Mouse (Mus musculus) limb, embryonic 10.5 days (tissue): ENCODE measurements around the gene Cd93. TPM values are rescaled to one million over a fixed set of nuclear protein-coding genes. Genes with fewer than 3 reads are reported as not detected.

Source experiments
- DNase-seq: peaks from one replicate; pipeline ENCODE4 v3.0.0-alpha.2; 2017; ENCODE audit warnings: low spot score
- H3K27ac ChIP-seq: fragments of 300-500 bp; sonication (generic); 2 replicates; pipeline ENCODE4 v1.5.1; 2016; ENCODE audit warnings: mild to moderate bottlenecking
- H3K27me3 ChIP-seq: fragments of 300-500 bp; sonication (generic); 2 replicates; pipeline ENCODE4 v1.6.1; 2016; ENCODE audit warnings: low read depth, mild to moderate bottlenecking; ENCODE audit not compliant: poor library complexity, severe bottlenecking
- H3K36me3 ChIP-seq: fragments of 300-500 bp; sonication (generic); 2 replicates; pipeline ENCODE4 v1.6.1; 2016; ENCODE audit warnings: mild to moderate bottlenecking, moderate library complexity
- H3K4me1 ChIP-seq: fragments of 300-500 bp; sonication (generic); 2 replicates; pipeline ENCODE4 v1.6.1; 2016
- H3K4me3 ChIP-seq: fragments of 300-500 bp; sonication (generic); 2 replicates; pipeline ENCODE4 v1.5.1; 2016; ENCODE audit warnings: mild to moderate bottlenecking, moderate library complexity
- H3K9me3 ChIP-seq: fragments of 300-500 bp; sonication (generic); replicated peaks from 2 replicates; pipeline ENCODE4 v1.6.1; 2016; ENCODE audit warnings: mild to moderate bottlenecking
- whole genome bisulfite sequencing: fragments of 180-500 bp; shearing (Covaris S2); methylation state at CpG from one replicate; pipeline ENCODE4 v1.1.7; 2016; 5-methylcytosine and 5-hydroxymethylcytosine counted together
- polyA plus RNA-seq: library from polyadenylated mRNA; unstranded; fragments of >200 nt; fragmentation: Nextera tagmentation; extraction: Ambion mirVana; gene quantifications from 2 replicates; pipeline ENCODE4 v1.2.1, GENCODE M21; 2016

Cd93 gene
- polyA plus RNA-seq, 1 experiment from 2014 or later, result 5.5 TPM

DNA sequence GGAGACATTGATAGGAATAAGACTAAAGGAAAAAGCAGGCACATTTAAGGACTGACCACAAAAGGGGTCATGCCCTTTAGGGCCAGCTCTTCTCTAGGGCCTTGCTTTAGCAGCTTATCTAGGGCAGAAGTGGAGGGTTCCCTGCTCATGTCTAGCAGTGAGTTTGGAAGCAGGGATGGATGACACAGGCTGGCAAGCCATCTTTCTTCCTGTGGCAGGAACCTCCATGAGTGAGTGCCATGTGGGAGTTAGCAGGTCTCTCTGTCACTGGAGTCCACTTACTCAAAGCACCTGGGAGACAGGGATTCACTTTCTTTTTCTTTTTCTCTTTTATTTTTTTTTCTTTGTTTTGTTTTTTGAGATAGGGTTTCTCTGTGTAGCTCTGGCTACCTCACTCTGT, 49.5 kb downstream of the Cd93 start:
- Histone ChIP-seq H3K9me3 (no peaks in the 10 kb centered on the region), H3K27ac (no peak overlapping the region), H3K36me3 (no peaks in the 10 kb centered on the region), H3K4me1 (peaks cover 15% of the 10 kb centered on the region), H3K4me3 (no peak overlapping the region), H3K27me3 (peaks cover 53% of the 10 kb centered on the region)
- no peak for DNase-seq

- DNase-seq, result no peak
These were observed 50.2 kb downstream of the Cd93 start for GRCm38 (mm10) chr2:148393149-148393548.

DNA sequence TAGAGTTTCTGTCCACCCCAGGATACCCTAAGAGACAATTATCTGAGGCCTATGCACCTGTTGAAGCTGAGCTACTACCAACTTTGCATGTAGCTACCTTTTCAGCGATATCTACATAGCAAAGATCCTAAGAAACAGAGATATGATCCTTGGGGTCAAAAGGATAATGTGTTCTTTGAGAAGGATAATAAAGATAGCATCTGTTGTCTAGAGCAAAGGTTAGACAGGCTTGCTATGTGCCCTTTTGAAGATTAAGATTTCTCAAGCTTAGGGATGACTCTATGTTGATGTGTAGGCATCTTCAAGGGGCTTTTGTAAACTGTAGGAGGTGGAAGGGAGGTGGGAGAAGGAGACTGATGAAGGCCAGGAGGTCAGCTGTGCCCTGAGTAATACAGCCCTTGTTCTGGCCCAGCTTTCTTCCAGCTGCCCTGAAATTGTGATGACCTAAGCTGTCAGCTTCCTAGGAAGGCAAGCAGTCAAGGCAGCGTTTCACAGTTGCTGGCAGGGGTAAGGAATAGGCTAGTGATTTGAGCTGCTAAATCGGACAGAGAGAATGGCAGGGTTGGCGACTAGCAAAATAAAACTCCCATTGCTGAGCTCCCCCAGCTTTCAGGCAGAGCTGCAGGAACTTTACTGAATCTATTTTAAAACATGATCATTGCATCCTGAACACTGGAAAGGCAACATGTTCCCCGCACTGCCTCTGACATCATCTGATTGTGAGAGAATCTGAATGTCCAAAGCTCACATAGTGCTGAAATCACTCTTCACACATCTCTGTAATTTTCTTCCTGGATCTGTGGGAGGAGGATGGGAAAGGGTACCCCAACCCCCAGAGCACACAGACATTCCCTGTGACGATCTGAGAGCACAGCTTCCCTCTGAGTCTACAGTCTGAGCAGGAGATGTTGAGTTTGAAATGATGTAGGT, 55.4 kb downstream of the Cd93 start:
- DNase-seq, result no peak
- Histone ChIP-seq H3K36me3 (no peaks in the 10 kb centered on the region), H3K27me3 (no peaks in the 10 kb centered on the region; the same call in 1 of the 2 replicates), H3K9me3 (no peaks in the 10 kb centered on the region), H3K27ac (no peak overlapping the region), H3K4me3 (no peak overlapping the region), H3K4me1 (no peaks in the 10 kb centered on the region)
- WGBS, result 83% methylated on average over 6 of the region's 6 CpGs

More at GRCm38 (mm10) chr2:148393149-148393548, 50.2 kb downstream of the Cd93 start:
- peaks cover 50% of the 10 kb centered on the region for H3K27me3 ChIP-seq
- H3K27ac ChIP-seq, result no peak overlapping the region
- H3K4me3 ChIP-seq, result no peak overlapping the region
- H3K4me1 ChIP-seq, result peaks cover 15% of the 10 kb centered on the region
- no peaks in the 10 kb centered on the region for H3K36me3 ChIP-seq
- no peaks in the 10 kb centered on the region for H3K9me3 ChIP-seq
- WGBS, result 79% methylated on average over 1 of the region's 1 CpGs

GRCm38 (mm10) chr2:148386927-148387326, 56.4 kb downstream of the Cd93 start:
- H3K4me3 ChIP-seq, result no peak overlapping the region
- no peaks in the 10 kb centered on the region for H3K4me1 ChIP-seq
- no peaks in the 10 kb centered on the region for H3K27me3 ChIP-seq
- no peaks in the 10 kb centered on the region for H3K9me3 ChIP-seq
- H3K36me3 ChIP-seq, result no peaks in the 10 kb centered on the region
- H3K27ac ChIP-seq, result no peak overlapping the region
- WGBS, result 91% methylated on average over 2 of the region's 2 CpGs
- no peak for DNase-seq

Other genes starting within 250 kb of the Cd93 start
- gene Sstr4, start 48.2 kb downstream of the Cd93 start, polyA plus RNA-seq, result 0.18 and 0.26 TPM in 2 replicates
- gene Thbd, start 35.4 kb downstream of the Cd93 start, polyA plus RNA-seq, result 2.8 and 4.0 TPM in 2 replicates
- 140 and 146 TPM in 2 replicates for gene Nxt1, start 229.0 kb upstream of the Cd93 start, polyA plus RNA-seq
- gene Gzf1, start 237.5 kb upstream of the Cd93 start, polyA plus RNA-seq, result 24.3 and 27.7 TPM in 2 replicates